Mouse (Mus musculus) liver, embryonic 18 days (tissue): ENCODE results near the gene Atp2a3. TPM values are rescaled to one million over a fixed set of nuclear protein-coding genes. Genes with fewer than 3 reads are reported as not detected.

Experiments
- polyA plus RNA-seq: library from polyadenylated mRNA; depleted of rRNA; stranded (reverse); fragments of >200 nt; gene quantifications from 2 replicates; pipeline ENCODE4 v1.2.3, GENCODE M21; 2012; rRNA removed

Gene Atp2a3
- polyA plus RNA-seq = 12.5 and 14.7 TPM in 2 replicates

DNA sequence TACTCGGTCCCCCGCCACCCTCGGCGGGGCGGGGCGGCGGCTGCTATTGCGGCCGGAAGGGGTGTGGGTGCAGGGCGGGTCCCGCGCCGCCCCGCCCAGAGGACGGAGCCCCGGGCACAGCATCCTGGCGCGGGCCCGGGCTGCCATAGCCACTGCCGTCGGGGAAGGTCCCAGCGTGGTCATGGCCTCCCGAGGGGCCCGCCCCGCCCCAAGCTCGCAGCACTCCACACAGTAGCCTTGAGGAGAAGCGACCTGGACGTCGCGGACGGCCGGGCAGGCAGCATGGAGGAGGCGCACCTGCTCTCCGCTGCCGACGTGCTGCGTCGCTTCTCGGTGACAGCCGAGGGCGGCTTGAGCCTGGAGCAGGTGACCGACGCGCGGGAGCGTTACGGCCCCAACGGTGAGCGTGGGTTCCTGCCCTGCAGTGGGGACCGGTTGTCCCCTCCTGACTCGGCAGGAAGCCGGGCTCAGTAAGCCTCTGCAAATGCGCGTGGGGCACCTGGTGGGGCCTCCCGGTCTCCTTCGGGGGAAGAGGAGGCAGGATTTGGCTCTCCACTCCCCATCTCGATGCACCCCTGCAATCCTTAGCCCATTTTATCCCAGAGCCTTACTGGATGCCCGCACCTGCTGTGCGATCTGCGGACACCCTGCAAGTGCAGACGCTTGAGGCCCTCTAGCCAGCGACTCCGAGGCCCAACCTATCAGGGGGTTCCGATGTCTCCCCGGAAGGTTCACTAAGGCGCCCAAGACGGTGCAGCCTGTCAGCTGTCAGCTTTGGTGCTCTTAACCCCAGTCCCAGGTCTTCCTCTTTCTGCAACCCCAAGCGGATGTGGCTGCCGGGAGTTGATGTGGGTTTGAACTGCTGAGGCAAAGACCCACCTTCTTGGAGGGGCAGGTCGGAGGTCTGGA lies at the start of gene Atp2a3:
Atp2a3 (plus strand) TSS at position 98 of the 909 bp plus-strand sequence.

DNA sequence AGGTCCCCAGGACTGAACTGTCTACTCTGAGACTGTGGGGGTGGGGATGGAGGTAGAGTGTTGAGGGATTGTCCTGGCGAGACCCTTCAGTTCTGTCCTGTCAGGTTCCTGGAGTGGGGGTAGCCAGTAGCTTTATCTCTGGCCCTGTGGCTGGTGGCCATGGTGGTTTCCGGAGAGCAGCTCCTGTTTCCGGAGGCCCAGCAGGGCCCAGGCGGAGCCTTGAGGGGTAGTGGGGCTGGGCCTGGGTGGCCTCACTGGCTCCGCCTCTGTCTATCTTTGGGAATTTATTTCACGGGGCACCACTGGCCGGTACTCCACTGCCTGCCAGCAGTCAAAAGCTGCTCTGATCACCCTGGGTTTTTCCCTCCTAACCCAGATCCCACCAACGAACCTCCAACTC lies 37.8 kb downstream of the Atp2a3 start, which contains the start of gene P2rx1:
P2rx1 (plus strand) TSS at position 333 of the 400 bp plus-strand sequence.

DNA sequence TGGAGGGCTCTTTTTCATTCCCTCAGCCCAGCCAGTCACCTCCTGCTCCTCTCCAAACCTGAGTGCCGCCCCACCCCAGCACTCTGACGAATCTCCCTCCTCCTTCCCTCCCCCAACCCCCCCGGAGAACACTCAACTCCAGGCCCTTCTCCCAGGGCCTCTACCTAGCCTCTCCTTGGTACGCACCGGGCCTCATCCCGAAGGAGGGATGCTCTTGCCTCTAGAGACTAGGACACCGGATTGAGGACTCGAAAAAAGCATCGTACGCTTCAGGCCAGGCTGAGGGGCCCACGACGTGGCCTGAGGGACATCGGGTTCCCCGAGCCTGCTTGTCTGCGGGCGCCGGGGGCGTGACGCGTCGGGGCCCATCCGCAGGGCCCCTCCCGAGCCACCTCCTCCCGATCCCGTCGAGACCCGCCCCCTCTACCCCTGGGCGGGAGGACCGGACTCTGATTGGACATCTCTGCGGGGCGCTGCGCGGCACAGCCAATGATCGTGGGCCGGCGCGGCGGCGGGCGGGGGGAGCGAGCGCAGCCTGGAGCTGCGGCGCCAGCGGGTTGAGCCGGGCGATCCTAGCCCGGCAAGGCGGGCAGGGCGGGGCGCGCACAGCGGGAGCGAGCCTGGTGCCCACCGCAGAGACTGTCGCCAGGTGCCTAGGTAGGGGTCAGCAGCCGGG lies 57.6 kb downstream of the Atp2a3 start, which contains the start of gene Camkk1:
Camkk1 (plus strand) TSS at position 538 of the 676 bp plus-strand sequence.

Other genes with a start within 250 kb of the Atp2a3 start
- 2.1 and 2.3 TPM in 2 replicates for gene Cyb5d2, start 165.0 kb upstream of the Atp2a3 start, polyA plus RNA-seq
- 4.4 and 5.4 TPM in 2 replicates for gene Zzef1, start 164.9 kb upstream of the Atp2a3 start, polyA plus RNA-seq
- gene P2rx1, start 37.9 kb downstream of the Atp2a3 start, polyA plus RNA-seq = 5.1 and 5.6 TPM in 2 replicates
- gene Camkk1, start 57.8 kb downstream of the Atp2a3 start, polyA plus RNA-seq = 1.00 and 1.2 TPM in 2 replicates
- 1.8 TPM in 2 replicates for gene Ncbp3, start 86.6 kb downstream of the Atp2a3 start, polyA plus RNA-seq
- 0.16 and 0.22 TPM in 2 replicates for gene Itgae, start 129.4 kb downstream of the Atp2a3 start, polyA plus RNA-seq
- 2.7 and 2.9 TPM in 2 replicates for gene Haspin, start 177.1 kb downstream of the Atp2a3 start, polyA plus RNA-seq
- gene P2rx5, start 199.3 kb downstream of the Atp2a3 start, polyA plus RNA-seq = 0.09 and 0.14 TPM in 2 replicates
- gene Emc6, start 215.9 kb downstream of the Atp2a3 start, polyA plus RNA-seq = 61.5 and 63.4 TPM in 2 replicates
- 15.3 and 18.9 TPM in 2 replicates for gene Tax1bp3, start 215.9 kb downstream of the Atp2a3 start, polyA plus RNA-seq
- 5.9 TPM in 2 replicates for gene Ctns, start 237.9 kb downstream of the Atp2a3 start, polyA plus RNA-seq
- gene Shpk, start 238.3 kb downstream of the Atp2a3 start, polyA plus RNA-seq = 5.4 and 5.6 TPM in 2 replicates